Mouse (Mus musculus) adrenal gland, postnatal 36 days (tissue): ENCODE results near the gene 2900011O08Rik. TPM values are rescaled to one million over a fixed set of nuclear protein-coding genes. Genes with fewer than 3 reads are reported as not detected.

Source experiments
- DNase-seq, 2 experiments: peaks; one replicate each; pipeline ENCODE4 v3.0.0; 2021; ENCODE audit warnings: mixed read lengths in 1 of 2
- microRNA-seq: library from miRNA; unstranded; fragments of <30 nt; microRNA quantifications from one replicate; pipeline ENCODE4 v1.2.0, GENCODE M21; 2021
- total RNA-seq, 2 experiments: library from RNA; stranded (reverse); gene quantifications; 2 replicates each; pipeline ENCODE4 v1.2.3; 2021

The 2900011O08Rik gene
- total RNA-seq, 2 experiments from 2014 or later = 1.1 to 1.6 TPM

GRCm38 (mm10) chr16:14137976-14138561, 151.7 kb downstream of the 2900011O08Rik start:
- DNase-seq = no peak

GRCm38 (mm10) chr16:14139106-14139505, 152.7 kb downstream of the 2900011O08Rik start:
- no peak for DNase-seq

GRCm38 (mm10) chr16:14143298-14143697, 156.9 kb downstream of the 2900011O08Rik start:
- DNase-seq = no peak

GRCm38 (mm10) chr16:14147712-14148111, 161.3 kb downstream of the 2900011O08Rik start:
- DNase-seq = no peak

Small RNA genes lying within 50 kb of the gene (microRNA-seq; reads per million reads assigned to microRNA genes)
- gene Gm27671 = not detected

Other genes starting within 250 kb of the 2900011O08Rik start
- gene Rrn3, start 205.9 kb upstream of the 2900011O08Rik start, total RNA-seq = 10 to 100 TPM; 51.4 to 54.2 TPM
- gene Ntan1, start 167.8 kb upstream of the 2900011O08Rik start, total RNA-seq = 10 to 100 TPM; 56.1 to 56.6 TPM
- 10 to 100 TPM; 82.9 to 90.9 TPM for gene Pdxdc1, start 83.5 kb upstream of the 2900011O08Rik start, total RNA-seq
- 10 to 100 TPM in 1 of 2 experiments, 1 to 10 TPM in 1; 9.1 to 12.7 TPM for gene Mpv17l, start 83.4 kb upstream of the 2900011O08Rik start, total RNA-seq
- not detected for gene Ifitm7, start 284 bp downstream of the 2900011O08Rik start, total RNA-seq
- 10 to 100 TPM; 40.5 to 46.7 TPM for gene Nde1, start 176.7 kb downstream of the 2900011O08Rik start, total RNA-seq
- 100 to 1,000 TPM; 110 to 152 TPM for gene Marf1, start 176.7 kb downstream of the 2900011O08Rik start, total RNA-seq